Mouse (Mus musculus) MEL-GATA-1-ER (cell line): Measurements from ENCODE around the gene Plce1.
"Not testable (repeated sequence)": the region's sequence is repeated elsewhere in the genome, so short reads cannot be mapped to it uniquely, and the experiment has no call there.

Source experiments
- DNase-seq: peaks from one replicate; pipeline ENCODE4 v3.0.0-alpha.2; 2012; ENCODE audit warnings: low read depth; ENCODE audit errors: extremely low read depth

Plce1 gene

DNA sequence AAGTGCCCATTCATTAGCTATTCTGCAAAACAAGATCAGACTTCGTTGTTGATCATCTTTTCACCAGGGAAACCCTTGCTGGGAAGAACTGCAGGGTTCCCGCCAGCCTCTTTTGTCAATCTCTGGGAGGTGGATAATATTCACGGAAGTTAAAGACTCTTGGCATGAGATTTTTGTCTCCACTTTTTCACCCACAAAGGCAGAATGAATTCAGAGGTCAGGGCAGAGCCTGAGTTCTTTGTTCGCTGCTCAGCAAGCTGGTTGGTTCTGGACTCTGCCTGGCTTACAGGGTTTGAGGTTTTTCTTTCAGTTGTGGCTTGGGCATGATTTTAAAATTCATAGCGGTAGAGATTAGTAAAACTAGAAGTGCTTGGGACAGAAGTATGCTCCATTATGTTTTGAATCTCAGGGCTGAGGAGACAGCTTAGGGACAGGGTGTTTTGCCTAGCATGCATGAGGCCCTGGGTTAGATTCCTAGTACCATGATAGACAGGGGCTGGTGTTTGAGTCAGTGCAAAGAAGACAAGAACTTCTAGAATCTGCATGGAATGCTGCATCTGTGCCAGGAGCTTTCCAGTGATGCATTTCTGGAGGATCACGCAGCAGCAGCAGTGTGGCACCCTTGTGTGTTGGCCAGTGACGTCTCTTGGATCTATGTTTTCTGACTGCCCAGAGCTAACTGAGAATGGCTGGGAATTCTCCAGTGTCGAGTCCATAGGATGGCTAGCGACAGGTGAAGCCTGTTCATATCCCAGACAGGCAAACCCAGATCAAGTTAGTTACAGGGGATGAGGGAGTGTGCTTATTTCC is 7.4 kb downstream of the Plce1 start:
- DNase-seq = no peak

DNA sequence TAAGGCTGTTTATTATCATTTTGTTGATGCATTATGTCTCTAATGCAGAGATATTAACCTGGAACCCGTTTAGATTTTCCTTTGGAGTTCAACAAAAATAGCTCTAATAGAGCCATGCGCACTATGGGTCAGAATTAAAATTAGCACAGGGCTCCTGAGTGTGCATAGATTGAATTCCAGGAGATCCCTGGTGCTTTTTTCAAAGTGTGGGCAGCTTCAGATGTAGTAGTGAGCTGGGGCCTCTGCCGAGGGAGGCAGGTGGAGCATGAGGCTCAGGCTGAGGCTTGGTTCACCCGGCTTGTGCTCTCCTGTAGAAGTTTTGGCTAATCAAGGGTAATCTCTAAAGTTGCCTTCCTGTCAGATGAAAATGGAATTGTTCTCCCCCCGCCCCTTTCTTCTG is 17.3 kb downstream of the Plce1 start:
- no peak for DNase-seq

DNA sequence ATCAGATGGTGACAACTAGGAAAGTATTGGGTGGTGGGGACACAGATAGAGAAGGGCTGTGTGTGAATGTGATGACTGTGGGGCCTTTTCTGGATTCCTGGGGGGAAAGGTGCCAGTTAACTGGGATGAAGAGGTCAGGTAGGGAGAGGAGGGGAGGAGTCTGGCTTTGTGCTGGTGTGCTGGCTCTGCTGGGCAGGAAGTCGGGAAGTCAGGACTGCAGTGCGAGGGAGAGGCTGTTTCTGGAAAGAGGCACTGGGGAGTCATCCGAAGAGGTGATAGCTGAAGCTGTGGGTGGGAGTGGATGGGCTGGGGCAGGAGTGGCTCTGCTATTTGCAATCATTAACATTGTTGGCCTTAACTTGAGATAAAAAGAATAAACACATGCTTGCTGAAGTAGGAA is 23.7 kb downstream of the Plce1 start:
- DNase-seq = no peak

DNA sequence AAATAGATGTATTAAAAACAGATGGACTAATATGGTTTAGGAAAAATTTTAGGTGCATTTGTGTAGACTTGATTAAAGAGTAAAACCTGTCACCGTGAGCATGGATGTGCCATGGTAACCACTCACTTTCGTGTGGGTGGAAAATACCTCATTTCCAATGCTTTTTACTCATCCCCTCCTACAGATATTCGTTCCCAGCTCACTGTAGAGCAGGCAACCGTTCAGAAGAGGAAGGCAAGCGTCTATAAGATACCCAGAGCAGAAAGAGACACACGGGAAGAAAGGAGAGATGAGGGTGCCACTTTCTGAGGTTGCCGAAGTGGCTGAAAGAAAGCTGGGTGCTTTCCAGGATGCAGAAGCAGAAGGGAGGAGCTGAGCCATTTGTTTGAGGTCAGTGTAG is 25.2 kb downstream of the Plce1 start:
- DNase-seq = no peak

DNA sequence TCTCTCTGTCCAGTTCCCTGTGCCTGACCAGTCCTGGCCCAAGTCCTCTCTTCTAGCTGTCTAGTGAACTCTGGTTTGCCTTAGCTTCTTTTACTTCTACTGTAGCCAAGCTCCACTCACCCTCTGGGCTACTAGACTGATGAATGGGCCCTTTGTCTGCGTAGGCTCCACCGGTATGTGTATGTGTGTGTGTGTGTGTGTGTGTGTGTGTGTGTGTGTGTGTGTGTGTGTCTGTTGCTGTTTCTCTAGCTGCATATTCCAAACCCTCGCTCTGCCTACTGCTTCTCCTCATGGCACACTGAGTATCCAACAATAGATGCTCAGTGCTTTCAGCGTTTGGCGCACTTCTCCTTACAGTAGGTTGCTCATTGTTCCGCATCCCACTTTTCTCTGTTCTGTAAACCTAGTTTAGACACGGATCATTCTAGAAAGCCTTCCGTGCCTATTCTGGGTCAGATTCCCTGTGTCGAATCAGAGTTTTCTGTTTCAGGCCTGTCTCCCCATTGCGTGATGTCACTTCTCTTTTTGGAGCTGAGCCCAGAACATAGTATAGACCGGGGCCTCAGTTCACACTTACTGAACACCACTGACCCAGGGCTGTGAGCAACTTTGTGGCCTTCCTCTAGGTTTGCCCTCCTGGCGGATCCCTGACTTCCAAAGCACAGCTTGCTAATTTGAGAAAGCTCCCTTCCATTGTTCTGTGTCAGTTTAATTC is 26.5 kb downstream of the Plce1 start:
- no peak for DNase-seq

DNA sequence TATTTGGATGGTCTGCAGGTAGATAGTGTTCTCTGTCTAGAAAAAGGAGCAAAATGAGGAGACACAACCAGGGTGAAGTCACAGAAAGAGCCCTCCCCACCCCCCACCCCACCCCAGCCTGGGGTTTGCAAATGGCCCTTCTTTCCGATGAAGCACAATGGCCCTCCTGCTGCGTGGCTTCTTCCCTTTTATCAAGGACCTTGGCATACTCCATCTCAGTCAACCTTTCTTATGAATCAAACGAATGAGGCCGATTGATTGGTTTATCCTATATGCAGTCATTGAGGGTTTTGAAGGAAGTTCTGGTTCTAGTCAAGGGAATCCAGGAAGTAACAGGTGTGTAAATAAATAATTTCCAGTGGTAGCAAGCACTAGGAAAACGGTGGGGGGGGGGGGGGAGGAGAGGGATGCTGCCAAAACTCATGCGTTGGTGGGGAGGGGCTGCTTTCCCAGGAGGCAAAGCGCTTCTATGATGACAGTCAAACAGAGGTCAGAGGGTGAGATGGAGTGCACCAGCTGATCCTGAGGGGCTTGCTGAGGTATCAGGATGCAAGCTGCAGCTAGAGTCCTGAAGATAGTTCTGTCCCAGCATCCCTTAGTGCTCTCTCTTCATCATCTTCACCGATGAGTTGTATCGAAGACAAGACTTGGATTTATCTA is 27.2 kb downstream of the Plce1 start:
- no peak for DNase-seq

DNA sequence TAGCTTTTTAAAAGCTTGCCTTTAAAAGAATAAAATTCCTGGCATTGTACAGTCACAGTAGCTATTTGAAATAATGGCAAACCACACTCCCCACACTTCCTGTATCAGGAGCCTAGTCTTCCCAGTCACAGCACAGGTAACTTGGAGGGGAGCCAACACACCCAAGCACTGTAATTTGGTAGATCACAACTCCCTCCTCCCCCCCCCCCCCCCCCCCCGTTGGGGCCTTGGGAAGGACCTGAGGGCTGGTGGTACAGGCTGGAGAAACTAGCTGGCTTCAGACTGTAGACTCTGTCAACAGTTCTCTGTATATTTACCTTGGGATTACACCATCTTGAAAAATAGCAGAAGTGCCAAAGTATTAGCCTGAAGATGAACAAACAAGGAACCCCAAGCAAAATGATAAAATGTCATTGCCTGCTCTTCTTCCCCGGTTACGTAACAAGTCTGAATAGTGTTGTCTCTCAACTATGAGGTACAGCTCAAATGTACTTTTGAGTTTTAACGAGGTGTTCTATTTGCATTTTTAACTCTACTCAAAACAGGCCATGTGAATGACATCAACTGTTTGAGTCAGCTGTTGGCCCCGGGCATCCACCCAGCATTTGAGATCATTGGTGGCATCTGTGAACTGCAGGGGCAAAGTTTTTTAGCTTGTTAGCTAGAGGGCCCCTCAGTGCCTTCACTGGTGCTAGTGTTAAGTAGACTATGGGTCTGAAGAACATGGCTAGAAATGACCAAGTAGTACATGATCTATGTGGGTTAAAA is 33.7 kb downstream of the Plce1 start:
- no peak for DNase-seq

DNA sequence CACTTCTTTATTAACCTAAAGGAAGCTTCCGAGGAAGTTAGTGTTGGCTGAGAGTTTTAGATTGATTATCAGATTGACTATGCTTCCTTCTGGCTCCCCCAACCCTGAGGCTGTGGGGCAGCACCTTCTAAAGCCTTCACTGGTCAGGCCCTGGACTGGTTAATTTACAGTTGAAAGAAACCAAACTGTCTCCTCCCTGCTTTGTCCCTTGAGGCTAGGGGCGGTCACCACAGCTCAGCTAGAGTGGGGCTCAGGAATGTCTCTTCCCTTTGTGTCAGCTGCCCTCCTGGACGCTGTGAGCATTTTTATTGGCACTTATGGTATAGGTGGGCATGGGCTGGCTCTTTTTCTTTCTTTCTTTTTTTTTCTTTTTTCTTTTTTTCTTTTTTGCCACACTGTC is 45.9 kb downstream of the Plce1 start:
- no peak for DNase-seq

DNA sequence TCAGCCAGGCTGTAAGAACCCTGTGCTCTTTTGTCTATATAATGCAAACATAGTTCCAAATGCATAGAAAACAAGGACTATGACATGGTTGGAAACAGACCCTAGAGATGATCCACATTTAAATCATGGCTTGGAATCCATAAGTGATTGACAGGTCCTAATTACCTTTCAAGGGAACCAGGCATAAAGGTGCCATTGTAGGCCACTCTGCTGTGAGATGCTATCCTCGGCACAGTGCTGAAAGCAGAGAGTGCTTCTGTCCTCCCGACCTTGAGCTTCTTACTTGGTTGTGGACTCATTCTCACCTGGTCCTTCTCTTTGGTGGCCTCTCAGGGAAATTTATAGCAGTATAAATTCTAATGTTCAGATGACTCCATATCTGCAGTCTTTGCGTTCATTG is 46.6 kb downstream of the Plce1 start:
- no peak for DNase-seq

DNA sequence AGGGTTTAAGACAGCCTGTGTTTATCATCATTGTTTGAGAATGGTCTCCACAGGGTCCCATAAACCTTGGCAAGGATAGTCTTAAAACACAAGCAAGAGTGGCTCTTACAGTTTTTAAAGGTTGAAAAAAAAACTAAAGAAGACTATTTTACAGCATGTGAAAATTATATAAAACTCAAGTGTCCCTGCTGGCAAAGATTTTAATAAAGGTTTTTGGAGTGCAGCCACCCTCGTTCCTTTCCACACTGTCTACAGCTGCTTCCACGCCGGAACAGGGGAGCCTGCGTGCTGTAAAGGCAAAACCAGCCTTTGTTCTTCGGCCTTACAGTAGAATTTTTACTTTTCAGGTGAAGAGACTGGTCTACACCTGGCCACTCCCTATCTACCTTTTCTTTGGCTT is 52.3 kb downstream of the Plce1 start:
- no peak for DNase-seq

DNA sequence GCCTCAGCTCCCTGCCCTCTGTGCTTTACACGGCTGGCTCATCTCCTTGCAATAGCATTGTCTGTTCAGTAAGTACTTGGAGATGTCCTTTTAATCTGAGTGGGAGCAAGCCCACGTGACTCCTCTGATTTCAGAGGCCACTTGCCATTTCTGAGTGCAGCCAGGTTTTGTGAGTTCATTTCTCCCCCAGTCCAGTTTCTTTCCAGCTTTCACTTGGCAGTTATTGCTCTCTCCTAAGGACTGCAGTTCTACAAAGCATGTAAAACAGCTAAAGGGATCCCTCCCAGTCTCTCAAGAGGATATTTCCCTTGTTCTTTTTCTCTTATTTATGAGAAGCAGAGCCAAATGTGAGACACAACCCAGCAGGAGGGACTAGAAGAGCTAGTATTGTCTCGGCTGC is 58.4 kb downstream of the Plce1 start:
- DNase-seq = no peak

DNA sequence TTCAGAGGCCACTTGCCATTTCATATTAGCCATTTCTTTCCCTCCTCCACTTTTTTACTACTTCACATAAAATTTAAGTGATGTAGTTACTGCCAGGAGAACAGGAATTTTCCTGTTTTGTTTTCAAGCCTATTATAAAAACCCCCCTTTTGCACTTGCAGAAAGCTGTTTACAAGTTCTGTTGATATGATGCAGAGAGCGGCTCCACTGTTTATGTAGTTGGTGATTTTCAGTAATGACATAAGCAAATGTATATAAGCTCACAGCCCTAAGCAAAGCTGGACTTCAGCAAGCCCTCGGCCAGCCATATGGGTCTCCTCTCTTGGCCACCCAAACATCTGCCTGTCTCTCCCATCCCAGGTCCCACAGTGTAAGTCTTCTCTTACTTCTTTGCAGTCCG is 59.6 kb downstream of the Plce1 start:
- DNase-seq = no peak

DNA sequence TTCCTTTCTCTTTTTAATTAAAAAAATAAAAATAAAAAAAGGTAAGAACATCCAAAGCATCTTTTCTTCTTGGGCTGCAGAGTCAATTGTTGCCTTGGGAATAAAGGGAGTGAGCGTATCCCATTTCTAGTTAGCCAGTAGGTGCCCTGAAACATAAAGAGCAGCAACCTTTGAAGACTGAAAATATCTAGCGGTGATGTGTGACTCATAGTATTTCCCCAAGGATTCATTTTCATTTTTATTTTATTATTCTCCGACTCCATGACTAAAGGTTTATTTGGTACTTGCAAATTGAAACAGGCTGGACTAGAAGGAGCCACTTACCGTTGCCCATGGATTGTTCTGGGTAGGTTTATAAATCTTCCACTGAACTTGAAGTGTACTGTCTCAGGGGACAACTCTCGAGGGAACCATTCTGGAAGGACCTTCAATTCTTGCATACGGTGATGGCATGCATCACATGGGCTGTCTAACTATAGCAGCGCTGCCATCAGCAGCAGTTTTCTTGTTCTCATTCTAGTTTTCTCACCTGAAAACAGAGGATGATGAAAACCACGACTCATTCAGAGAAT is 68.7 kb downstream of the Plce1 start:
- DNase-seq = no peak

DNA sequence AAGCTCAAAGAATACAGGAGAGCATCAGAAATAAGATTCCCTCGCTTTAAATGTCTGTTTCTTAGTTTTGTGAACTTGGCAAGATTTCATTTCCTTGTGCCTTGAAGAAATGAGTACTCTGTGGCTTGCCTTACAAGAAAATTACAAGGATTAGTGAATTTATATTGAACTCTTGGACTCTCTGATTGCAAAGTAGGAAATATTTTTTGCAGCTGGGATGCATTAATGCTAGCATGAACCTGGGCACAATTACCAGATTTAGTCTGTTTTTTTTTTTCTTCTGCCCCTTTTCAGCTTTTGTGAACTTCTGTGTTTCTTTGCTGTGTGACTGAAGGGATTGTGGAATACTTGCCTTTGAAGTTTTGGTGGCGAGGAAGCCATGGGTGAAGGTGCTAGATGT is 72.6 kb downstream of the Plce1 start:
- DNase-seq = no peak

DNA sequence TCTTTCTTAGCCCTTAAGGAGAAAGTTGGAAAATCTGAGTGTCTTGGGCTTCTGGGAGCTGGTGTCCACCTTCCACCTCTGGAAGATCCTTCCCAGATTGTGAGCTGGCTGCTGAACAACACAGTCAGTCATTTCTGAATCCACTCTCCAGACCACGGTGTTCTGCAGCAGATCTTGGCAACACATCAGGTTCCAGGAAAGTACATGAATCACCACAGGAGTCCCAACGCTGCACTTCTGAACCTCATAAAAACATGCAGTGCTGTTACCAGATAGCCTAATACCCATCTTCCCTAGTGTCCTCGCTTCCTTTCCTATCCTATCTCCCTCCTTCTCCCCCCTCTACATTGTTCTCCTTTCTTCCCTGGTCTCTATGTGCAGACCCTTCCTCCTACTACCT is 74.5 kb downstream of the Plce1 start:
- DNase-seq = no peak

DNA sequence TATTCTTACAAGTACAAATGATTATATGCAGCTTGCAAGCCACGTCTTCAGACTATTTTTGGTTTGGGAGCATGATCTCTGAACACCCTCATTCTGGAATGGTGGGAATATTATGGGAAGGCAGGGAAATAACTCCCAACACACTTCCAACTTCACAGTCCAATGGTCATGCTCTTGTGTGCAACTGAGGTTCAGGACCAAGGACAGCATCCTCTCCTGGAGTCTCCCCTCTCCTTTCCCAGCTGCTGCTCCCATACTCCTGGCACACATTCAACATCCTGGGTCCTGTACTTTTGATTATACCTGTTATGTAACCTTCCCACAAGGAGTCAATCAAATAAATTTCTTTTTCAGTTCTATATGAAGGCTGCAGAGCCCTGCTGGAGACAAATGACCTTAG is 77.9 kb downstream of the Plce1 start:
- no peak for DNase-seq

DNA sequence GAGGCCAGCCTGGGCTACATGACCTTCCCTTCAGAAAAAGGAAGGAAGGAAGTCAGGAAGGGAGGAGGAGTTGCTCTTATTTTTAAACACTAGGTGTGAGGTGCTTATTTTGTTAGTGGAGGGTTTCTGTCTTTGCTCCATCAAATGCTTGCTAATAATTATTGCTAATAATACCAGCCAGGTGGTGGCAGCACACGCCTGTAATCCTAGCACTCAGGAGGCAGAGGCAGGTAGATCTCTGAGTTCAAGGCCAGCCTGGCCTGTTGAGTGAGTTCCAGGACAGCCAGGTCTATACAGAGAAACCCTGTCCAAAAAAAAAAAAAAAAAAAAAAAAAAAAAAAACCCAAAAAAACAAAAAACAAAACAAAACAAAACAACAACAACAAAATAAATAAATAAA is 81.0 kb downstream of the Plce1 start:
- not testable (repeated sequence) for DNase-seq

DNA sequence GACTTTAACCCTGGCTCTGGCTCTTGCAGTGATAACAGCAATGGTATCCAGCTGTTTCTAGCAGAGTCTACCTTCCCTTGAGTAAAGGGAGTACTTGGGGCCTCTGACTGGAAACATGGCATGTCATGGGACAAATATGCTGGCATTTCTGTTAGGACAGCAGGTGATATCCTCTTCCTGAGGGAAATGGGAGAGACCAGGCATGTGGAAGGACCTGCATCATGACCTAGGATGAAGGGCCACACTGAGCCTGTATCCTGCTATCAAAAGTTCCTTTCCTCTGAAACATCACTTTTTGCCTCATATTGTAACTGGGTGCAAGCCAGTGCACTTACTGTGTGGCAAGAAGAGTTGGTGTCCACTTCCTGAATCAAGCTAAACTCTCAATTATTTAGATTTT is 85.2 kb downstream of the Plce1 start:
- DNase-seq = no peak

DNA sequence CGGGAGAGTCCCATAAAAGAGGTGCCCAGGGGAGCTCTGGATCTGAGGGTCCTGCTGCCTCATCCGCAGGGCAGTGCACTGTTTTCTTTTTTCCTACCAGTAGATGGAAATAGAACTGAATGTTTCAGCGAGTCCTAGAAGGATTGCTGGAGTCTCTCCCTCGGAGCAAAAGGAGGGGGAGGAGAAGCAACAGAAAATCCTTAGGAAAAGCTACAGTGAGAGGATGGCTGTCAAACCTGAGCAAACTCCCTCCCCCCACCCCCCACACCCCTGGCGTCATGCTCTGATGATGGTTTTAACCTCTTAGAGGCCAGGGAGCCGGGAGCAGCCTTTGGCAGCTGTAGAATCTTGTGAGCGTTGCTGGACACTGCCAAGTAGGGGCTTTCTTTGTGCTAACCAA is 85.8 kb downstream of the Plce1 start:
- no peak for DNase-seq

DNA sequence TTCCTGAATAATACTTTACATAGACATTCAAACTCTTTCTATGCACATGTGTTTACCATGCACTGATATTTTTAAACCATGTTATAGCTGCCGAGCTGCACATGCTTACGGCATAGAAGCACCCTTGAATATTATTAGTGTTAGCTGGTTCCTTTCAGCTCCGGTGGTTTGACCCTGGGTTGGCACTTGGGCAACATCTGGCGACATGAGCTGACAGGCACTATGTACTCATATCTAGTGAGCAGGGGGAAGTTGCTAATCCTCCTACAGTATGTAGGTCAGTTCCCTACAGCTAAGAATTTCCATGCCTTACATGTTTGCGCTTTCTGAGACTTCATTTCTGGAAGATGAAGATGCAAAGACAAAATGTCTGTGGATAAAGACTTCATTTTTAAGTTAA is 86.4 kb downstream of the Plce1 start:
- DNase-seq = no peak

DNA sequence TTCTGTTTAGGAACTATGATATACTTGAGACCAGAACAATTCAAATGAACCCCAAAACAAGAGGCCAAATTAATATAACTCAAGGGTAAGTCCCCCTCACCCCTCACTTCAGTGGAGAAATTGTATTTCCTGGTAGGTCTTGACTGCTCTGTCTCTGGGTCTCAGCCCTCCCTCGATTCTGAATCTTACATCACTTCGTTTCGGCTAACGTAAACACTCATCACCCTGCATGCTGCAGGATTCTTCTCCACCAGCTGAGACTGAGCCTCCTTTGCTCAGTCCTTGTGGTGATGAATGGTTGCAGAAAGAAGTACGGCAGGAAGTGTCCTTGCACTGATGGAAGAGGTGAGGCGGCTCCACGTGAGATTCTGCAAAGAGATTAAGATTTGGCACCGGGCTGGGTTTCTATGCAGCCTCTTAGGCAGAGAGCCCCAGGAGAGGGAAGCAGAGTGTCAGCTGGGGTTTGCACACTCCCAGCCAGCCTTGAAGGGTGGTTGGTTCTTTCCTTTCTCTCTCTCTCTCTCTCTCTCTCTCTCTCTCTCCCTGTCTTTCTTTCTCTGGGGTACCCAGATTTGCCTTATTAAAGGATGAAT is 97.7 kb downstream of the Plce1 start:
- DNase-seq = no peak
